Mouse (Mus musculus) spleen, adult 2 months (tissue): ENCODE data around the gene Rasgef1b.

Experiments used
- CTCF ChIP-seq: fragments of 200-500 bp; IDR thresholded peaks from 2 replicates; pipeline ENCODE4 v1.5.1; 2011; ENCODE audit warnings: mild to moderate bottlenecking, inconsistent platforms; ENCODE audit not compliant: insufficient read depth, insufficient read length, insufficient replicate concordance; ENCODE audit errors: extremely low read depth
- POLR2A ChIP-seq: fragments of 200-500 bp; IDR thresholded peaks from 2 replicates; pipeline ENCODE4 v1.6.1; 2011; ENCODE audit warnings: low read depth, low read length, inconsistent platforms

- TF ChIP-seq CTCF (no peak), POLR2A (no peak)
Measured at GRCm38 (mm10) chr5:99370636-99371035, 358.2 kb downstream of the Rasgef1b start.
